Mouse (Mus musculus): ENCODE data around the gene Speer4a. TPM values are rescaled to one million over a fixed set of nuclear protein-coding genes. Genes with fewer than 3 reads are reported as not detected.
A peak's percentile ranks its signal among the peaks of the same experiment; 100 is the strongest.
"Not testable (repeated sequence)": the region's sequence is repeated elsewhere in the genome, so short reads cannot be mapped to it uniquely, and the experiment has no call there.

Gene Speer4a
- under 1 TPM in 1 of 4 experiments, not detected in 3; 0.20 TPM for total RNA-seq (2022)

DNA sequence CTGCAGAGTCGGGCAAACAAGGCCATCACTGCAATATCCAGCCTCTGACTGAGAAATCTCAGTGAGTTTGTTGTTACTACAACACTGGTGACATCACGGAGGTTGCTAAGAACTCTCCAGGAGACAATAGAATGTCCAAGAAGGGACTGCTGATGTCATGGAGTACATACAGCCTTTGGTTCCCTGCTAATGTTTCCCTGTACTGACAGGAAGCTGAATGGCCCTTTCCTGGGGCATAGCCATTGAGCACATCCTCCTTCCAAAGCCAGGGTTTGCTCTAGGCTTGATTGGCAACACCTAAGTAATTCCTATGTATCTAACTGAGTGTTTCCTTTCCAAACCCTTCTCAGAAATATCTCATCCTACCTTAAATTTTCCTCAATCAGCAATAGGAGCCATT is at the start of gene Speer4a:
Gene Speer4a, minus strand, starts transcription at position 101 of the 400 bp plus-strand sequence.
- not testable (repeated sequence) for DNase-seq

DNA sequence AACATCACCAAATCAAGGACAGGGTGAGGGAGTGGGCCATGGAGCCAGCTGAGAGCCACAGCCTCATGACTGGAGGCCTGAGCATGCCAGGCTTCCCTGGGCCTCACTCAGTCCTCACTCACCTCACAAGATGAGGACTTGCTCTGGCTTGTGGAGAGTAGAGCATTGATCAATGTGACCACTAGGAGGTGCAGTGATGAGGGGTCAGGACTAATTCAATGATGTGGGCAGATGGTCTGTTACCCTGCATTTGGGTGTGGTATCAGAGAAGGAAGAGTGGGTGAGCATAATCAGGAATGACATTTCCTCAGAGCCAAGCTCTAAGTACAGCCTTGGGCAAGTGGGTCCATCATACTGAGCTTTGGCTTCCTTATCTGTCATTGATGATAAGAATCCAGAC is 39.7 kb upstream of the Speer4a start:
- not testable (repeated sequence) for DNase-seq

DNA sequence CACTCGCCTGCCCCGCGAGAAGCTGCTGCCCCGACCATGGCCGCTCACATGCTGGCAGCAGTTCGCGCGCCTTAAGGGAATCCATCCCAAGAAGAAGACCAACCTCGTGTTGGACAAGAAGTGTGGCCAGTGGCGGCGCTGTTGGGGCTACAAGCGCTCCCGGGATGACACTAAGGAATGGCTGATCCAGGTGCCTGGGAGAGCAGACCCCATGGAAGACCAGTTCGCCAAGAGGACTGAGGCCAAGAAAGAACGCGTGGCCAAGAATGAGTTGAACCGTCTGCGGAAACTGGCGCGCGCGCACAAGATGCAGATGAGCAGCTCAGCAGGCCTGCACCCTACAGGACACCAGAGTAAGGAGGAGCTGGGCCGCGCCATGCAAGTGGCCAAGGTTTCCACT is 31.4 kb upstream of the Speer4a start:
- DNase-seq, result no peak

DNA sequence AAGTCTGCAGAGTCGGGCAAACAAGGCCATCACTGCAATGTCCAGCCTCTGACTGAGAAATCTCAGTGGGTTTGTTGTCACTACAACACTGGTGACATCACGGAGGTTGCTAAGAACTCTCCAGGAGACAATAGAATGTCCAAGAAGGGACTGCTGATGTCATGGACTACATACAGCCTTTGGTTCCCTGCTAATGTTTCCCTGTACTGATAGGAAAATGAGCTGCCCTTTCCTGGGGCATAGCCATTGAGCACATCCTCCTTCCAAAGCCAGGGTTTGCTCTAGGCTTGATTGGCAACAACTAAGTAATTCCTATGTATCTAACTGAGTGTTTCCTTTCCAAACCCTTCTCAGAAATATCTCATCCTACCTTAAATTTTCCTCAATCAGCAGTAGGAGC is 19.1 kb upstream of the Speer4a start, which contains the start of gene Gm7347:
Gene Gm7347, minus strand, starts transcription at position 101 of the 400 bp plus-strand sequence.
- not testable (repeated sequence) for DNase-seq

DNA sequence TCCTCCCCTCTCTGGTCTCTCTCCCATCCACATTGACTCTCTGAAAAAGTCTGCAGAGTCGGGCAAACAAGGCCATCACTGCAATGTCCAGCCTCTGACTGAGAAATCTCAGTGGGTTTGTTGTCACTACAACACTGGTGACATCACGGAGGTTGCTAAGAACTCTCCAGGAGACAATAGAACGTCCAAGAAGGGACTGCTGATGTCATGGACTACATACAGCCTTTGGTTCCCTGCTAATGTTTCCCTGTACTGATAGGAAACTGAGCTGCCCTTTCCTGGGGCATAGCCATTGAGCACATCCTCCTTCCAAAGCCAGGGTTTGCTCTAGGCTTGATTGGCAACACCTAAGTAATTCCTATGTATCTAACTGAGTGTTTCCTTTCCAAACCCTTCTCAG is 16.5 kb downstream of the Speer4a start, which contains the start of gene Gm5862:
Gene Gm5862, minus strand, starts transcription at position 101 of the 400 bp plus-strand sequence.
- not testable (repeated sequence) for DNase-seq

DNA sequence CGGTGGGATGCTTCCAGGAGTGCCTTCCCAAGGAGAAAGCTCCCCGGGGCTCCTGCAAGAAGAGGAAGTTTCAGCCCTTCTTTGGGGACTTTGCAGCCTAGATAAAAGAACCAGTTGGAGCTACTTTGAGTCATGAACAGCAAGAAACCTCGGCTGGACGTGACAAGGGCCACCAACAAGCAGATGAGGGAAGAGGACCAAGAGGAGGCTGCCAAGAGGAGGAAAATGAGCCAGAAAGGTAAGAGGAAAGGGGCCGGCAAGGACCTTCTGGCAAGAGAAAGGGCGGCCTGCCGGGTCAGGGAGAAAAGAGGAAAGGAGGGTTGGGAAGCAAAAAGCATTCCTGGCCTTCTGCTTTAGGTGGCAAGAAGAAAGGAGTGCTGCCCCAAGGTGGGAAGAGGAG is 31.7 kb downstream of the Speer4a start:
- DNase-seq, result not testable (repeated sequence)

DNA sequence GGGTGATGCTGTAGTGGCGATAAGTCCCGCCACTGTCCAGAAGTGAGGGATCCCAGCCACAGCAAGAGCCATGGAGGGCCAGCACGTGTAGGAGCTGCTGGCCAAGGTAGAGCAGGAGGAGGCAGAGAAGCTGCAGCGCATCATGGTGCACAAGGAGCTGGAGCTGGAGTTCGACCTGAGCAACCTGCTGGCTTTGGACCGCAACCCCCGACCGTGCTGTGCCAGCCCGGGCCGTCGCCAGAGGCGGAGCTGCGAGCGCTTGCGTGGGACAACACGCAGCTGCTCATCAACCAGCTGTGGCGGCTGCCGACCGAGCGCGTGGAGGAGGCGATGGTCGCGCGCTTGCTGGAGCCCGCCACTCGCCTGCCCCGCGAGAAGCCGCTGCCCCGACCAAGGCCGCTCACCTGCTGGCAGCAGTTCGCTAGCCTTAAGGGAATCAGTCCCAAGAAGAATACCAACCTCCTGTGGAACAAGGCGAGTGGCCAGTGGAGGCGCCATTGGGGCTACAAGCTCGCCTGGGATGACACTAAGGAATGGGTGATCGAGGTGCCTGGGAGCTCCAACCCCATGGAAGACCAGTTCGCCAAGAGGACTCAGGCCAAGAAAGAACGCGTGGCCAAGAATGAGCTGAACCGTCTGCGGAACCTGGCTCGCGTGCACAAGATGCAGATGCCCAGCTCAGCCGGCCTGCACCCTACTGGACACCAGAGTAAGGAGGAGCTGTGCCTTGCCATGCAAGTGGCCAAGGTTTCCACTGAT is 32.2 kb downstream of the Speer4a start:
- peak; percentile 16 for DNase-seq

DNA sequence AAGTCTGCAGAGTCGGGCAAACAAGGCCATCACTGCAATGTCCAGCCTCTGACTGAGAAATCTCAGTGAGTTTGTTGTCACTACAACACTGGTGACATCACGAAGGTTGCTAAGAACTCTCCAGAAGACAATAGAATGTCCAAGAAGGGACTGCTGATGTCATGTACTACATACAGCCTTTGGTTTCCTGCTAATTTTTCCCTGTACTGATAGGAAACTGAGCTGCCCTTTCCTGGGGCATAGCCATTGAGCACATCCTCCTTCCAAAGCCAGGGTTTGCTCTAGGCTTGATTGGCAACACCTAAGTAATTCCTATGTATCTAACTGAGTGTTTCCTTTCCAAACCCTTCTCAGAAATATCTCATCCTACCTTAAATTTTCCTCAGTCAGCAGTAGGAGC is 34.7 kb downstream of the Speer4a start, which contains the start of gene Gm1979:
Gene Gm1979, minus strand, starts transcription at position 101 of the 400 bp plus-strand sequence.
- DNase-seq, result not testable (repeated sequence)

DNA sequence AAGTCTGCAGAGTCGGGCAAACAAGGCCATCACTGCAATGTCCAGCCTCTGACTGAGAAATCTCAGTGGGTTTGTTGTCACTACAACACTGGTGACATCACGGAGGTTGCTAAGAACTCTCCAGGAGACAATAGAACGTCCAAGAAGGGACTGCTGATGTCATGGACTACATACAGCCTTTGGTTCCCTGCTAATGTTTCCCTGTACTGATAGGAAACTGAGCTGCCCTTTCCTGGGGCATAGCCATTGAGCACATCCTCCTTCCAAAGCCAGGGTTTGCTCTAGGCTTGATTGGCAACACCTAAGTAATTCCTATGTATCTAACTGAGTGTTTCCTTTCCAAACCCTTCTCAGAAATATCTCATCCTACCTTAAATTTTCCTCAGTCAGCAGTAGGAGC is 50.8 kb downstream of the Speer4a start, which contains the start of gene Gm21698:
Gene Gm21698, minus strand, starts transcription at position 101 of the 400 bp plus-strand sequence.
- not testable (repeated sequence) for DNase-seq

Other genes starting within 250 kb of the Speer4a start
- gene Gm21663, start 97.2 kb downstream of the Speer4a start, total RNA-seq (2022), result not detected
- under 1 TPM in 2 of 4 experiments, not detected in 2; 0.15 to 0.17 TPM for gene Gm21671, start 85.1 kb downstream of the Speer4a start, total RNA-seq (2022)
- gene Gm21680, start 66.9 kb downstream of the Speer4a start, total RNA-seq (2022), result not detected
- not detected for gene Gm21698, start 50.9 kb downstream of the Speer4a start, total RNA-seq (2022)
- not detected for gene Gm1979, start 34.8 kb downstream of the Speer4a start, total RNA-seq (2022)
- gene Gm5862, start 16.6 kb downstream of the Speer4a start, total RNA-seq (2022), result not detected
- gene Gm7347, start 19.0 kb upstream of the Speer4a start, total RNA-seq (2022), result under 1 TPM in 1 of 4 experiments, not detected in 3; 0.10 TPM
- not detected for gene Gm10471, start 49.7 kb upstream of the Speer4a start, total RNA-seq (2022)
- gene 5031410I06Rik, start 65.8 kb upstream of the Speer4a start, total RNA-seq (2022), result under 1 TPM in 1 of 4 experiments, not detected in 3; 0.10 TPM
- not detected for gene Gm10220, start 81.9 kb upstream of the Speer4a start, total RNA-seq (2022)
- under 1 TPM; 0.18 to 0.66 (median 0.28) TPM for gene Gm7361, start 218.1 kb upstream of the Speer4a start, total RNA-seq (2022)

All from adrenal gland, adult 8-10 months (tissue).